ENCODE assay signal across 23 mouse cellular contexts in genomic region chr2:141897951-141898350, GRCm38 (mm10).
"Had no signal": no experiment of that assay in that cellular context is flagged by ENCODE, and none has a peak within 500 bp of the region (broad histone marks: within the 10 kb centered on the region; RNA-seq: fewer than 3 reads in every experiment).

No protein-coding gene starts in this region.

- H3K27ac ChIP-seq: heart, adult 2 months; heart, embryonic 13.5 days; heart, embryonic 15.5 days; hindbrain, embryonic 13.5 days; hindbrain, embryonic 15.5 days; hindbrain, postnatal 0 days; limb, embryonic 13.5 days; limb, embryonic 15.5 days; liver, embryonic 12.5 days; liver, embryonic 14.5 days had no signal

- DNase-seq: gastrocnemius, postnatal 14 days; gastrocnemius, postnatal 36 days; heart, adult 11 months; heart, adult 2 months; heart, postnatal 14 days; heart, postnatal 36 days; kidney, adult 18-20 months; kidney, postnatal 10 days; kidney, postnatal 25 days; layer of hippocampus, adult 9-11 months; layer of hippocampus, postnatal 36 days; left cerebral cortex, postnatal 4 days had no signal

- H3K36me3 ChIP-seq: heart, embryonic 13.5 days; heart, embryonic 15.5 days; hindbrain, embryonic 13.5 days; hindbrain, embryonic 15.5 days; limb, embryonic 13.5 days; limb, embryonic 15.5 days; liver, embryonic 12.5 days had no signal

- H3K9me3 ChIP-seq: heart, embryonic 13.5 days; heart, embryonic 15.5 days; hindbrain, embryonic 13.5 days; hindbrain, embryonic 15.5 days; limb, embryonic 13.5 days; limb, embryonic 15.5 days; liver, embryonic 12.5 days had no signal

- H3K4me2 ChIP-seq: heart, embryonic 11.5 days; heart, embryonic 13.5 days; heart, embryonic 15.5 days; hindbrain, embryonic 13.5 days; hindbrain, embryonic 15.5 days; limb, embryonic 13.5 days; limb, embryonic 15.5 days; liver, embryonic 12.5 days had no signal

- ATAC-seq: hindbrain, postnatal 0 days; intestine, embryonic 16.5 days; liver, embryonic 12.5 days had no signal

- H3K27me3 ChIP-seq: heart, embryonic 13.5 days; heart, embryonic 15.5 days; hindbrain, embryonic 13.5 days; hindbrain, embryonic 15.5 days; limb, embryonic 13.5 days; limb, embryonic 15.5 days; liver, embryonic 12.5 days had no signal

- H3K9ac ChIP-seq: heart, embryonic 13.5 days; heart, embryonic 15.5 days; hindbrain, embryonic 13.5 days; hindbrain, embryonic 15.5 days; limb, embryonic 13.5 days; limb, embryonic 15.5 days; liver, embryonic 12.5 days; liver, embryonic 14.5 days had no signal

- H3K4me3 ChIP-seq: heart, adult 2 months; heart, embryonic 13.5 days; heart, embryonic 15.5 days; hindbrain, embryonic 13.5 days; hindbrain, embryonic 15.5 days; limb, embryonic 13.5 days; limb, embryonic 15.5 days; liver, embryonic 12.5 days had no signal

- H3K4me1 ChIP-seq: heart, embryonic 13.5 days; heart, embryonic 15.5 days; hindbrain, embryonic 13.5 days; hindbrain, embryonic 15.5 days; limb, embryonic 13.5 days; limb, embryonic 15.5 days; liver, embryonic 12.5 days had no signal
